Mouse (Mus musculus) CH12.LX (cell line): ENCODE data around the gene Mettl3. TPM values are rescaled to one million over a fixed set of nuclear protein-coding genes. Genes with fewer than 3 reads are reported as not detected.

ENCODE experiments used
- DNase-seq: peaks from one replicate; pipeline ENCODE4 v3.0.0-alpha.2; 2013; ENCODE audit errors: extremely low read depth
- H3K27ac ChIP-seq: 2 replicates; pipeline ENCODE4 v1.5.1; 2012; ENCODE audit warnings: low read depth, mild to moderate bottlenecking, control low read depth, moderate library complexity; ENCODE audit not compliant: insufficient read depth
- H3K27me3 ChIP-seq: replicated peaks from 2 replicates; pipeline ENCODE3; 2012; ENCODE audit warnings: inconsistent platforms
- H3K36me3 ChIP-seq, 2 experiments: replicated peaks in 1 of 2; 2 replicates each; pipeline versions ENCODE3 to v1.6.1; 2012; ENCODE audit warnings: inconsistent platforms in 1 of 2, low read length in 1 of 2, mild to moderate bottlenecking in 1 of 2, mixed read lengths in 1 of 2, moderate library complexity in 1 of 2; ENCODE audit not compliant: control insufficient read depth in 1 of 2, insufficient read depth in 1 of 2
- H3K4me1 ChIP-seq, 2 experiments: 2 replicates each; pipeline ENCODE4 v1.6.1; 2012; ENCODE audit warnings: inconsistent platforms in 1 of 2, moderate library complexity in 1 of 2; ENCODE audit not compliant: insufficient read depth in 2 of 2, control insufficient read depth in 1 of 2
- H3K4me2 ChIP-seq: 2 replicates; pipeline ENCODE4 v1.6.1; 2012; ENCODE audit warnings: low read depth, mild to moderate bottlenecking, control low read depth; ENCODE audit not compliant: poor library complexity, insufficient read depth, severe bottlenecking
- H3K4me3 ChIP-seq, 3 experiments: fragments of 150-350 bp in 1 of 3; sonication (generic) in 1 of 3; replicated peaks in 1 of 3; 2 replicates each; pipeline versions ENCODE3 to v1.5.1; 2011 to 2012; ENCODE audit warnings: low read depth in 2 of 3, low read length in 2 of 3, mild to moderate bottlenecking in 2 of 3, moderate library complexity in 2 of 3, control low read depth in 1 of 3, improper control_type of control experiment in 1 of 3, inconsistent platforms in 1 of 3, mixed read lengths in 1 of 3; ENCODE audit not compliant: poor library complexity in 1 of 3
- H3K79me2 ChIP-seq: replicated peaks from 2 replicates; pipeline ENCODE4 v1.6.1; 2012; ENCODE audit warnings: mild to moderate bottlenecking, moderate library complexity; ENCODE audit not compliant: control insufficient read depth, poor library complexity, insufficient read depth, severe bottlenecking; ENCODE audit errors: extremely low read depth
- H3K9ac ChIP-seq: 2 replicates; pipeline ENCODE4 v1.6.1; 2012; ENCODE audit warnings: low read depth, mild to moderate bottlenecking, control low read depth, moderate library complexity; ENCODE audit not compliant: insufficient read depth
- H3K9me3 ChIP-seq: replicated peaks from 2 replicates; pipeline ENCODE3; 2012; ENCODE audit warnings: low read length, inconsistent platforms, mixed read lengths
- BHLHE40 ChIP-seq: IDR thresholded peaks from 2 replicates; pipeline ENCODE4 v1.6.1; 2011; ENCODE audit warnings: mild to moderate bottlenecking, low read depth, low read length, improper control_type of control experiment
- CHD2 ChIP-seq: IDR thresholded peaks from 2 replicates; pipeline ENCODE4 v1.6.1; 2011; ENCODE audit warnings: low read length, improper control_type of control experiment
- ELF1 ChIP-seq: IDR thresholded peaks from 2 replicates; pipeline ENCODE4 v1.6.1; 2014; ENCODE audit warnings: low read depth, mild to moderate bottlenecking, inconsistent platforms, low read length, improper control_type of control experiment
- EP300 ChIP-seq: IDR thresholded peaks from 2 replicates; pipeline ENCODE4 v1.6.1; 2011; ENCODE audit warnings: low read length, improper control_type of control experiment
- ETS1 ChIP-seq: conservative IDR thresholded peaks from 2 replicates; pipeline ENCODE4 v1.6.1; 2012; ENCODE audit warnings: low read depth, mild to moderate bottlenecking, inconsistent platforms, low read length, improper control_type of control experiment, moderate library complexity
- GABPA ChIP-seq: IDR thresholded peaks from 2 replicates; pipeline ENCODE4 v1.6.1; 2012; ENCODE audit warnings: low read depth, low read length, improper control_type of control experiment, inconsistent platforms; ENCODE audit not compliant: insufficient replicate concordance
- HCFC1 ChIP-seq: IDR thresholded peaks from 2 replicates; pipeline ENCODE4 v1.6.1; 2012; ENCODE audit warnings: low read depth, mild to moderate bottlenecking, inconsistent platforms, low read length, improper control_type of control experiment
- JUN ChIP-seq: IDR thresholded peaks from 2 replicates; pipeline ENCODE4 v1.6.1; 2011; ENCODE audit warnings: low read depth, mild to moderate bottlenecking, low read length, improper control_type of control experiment, moderate library complexity; ENCODE audit not compliant: insufficient read depth
- JUND ChIP-seq: conservative IDR thresholded peaks from 2 replicates; pipeline ENCODE4 v1.6.1; 2011; ENCODE audit warnings: low read depth, low read length, improper control_type of control experiment
- MAZ ChIP-seq: IDR thresholded peaks from 2 replicates; pipeline ENCODE4 v1.6.1; 2012; ENCODE audit warnings: low read depth, mild to moderate bottlenecking, inconsistent platforms, low read length, improper control_type of control experiment, moderate library complexity
- MYC ChIP-seq: IDR thresholded peaks from 2 replicates; pipeline ENCODE4 v1.6.1; 2011; ENCODE audit warnings: low read depth, mild to moderate bottlenecking, improper control_type of control experiment, low read length
- NRF1 ChIP-seq: IDR thresholded peaks from 2 replicates; pipeline ENCODE4 v1.6.1; 2014; ENCODE audit warnings: low read depth, mild to moderate bottlenecking, inconsistent platforms, low read length, improper control_type of control experiment, moderate library complexity
- PAX5 ChIP-seq: IDR thresholded peaks from 2 replicates; pipeline ENCODE4 v1.6.1; 2012; ENCODE audit warnings: low read length, inconsistent platforms, mixed read lengths
- POLR2A ChIP-seq: IDR thresholded peaks from 2 replicates; pipeline ENCODE4 v1.6.1; 2011; ENCODE audit warnings: low read depth, mild to moderate bottlenecking, improper control_type of control experiment, low read length
- RCOR1 ChIP-seq: conservative IDR thresholded peaks from 2 replicates; pipeline ENCODE4 v1.6.1; 2012; ENCODE audit warnings: low read depth, mild to moderate bottlenecking, inconsistent platforms, low read length, improper control_type of control experiment
- SIN3A ChIP-seq: IDR thresholded peaks from 2 replicates; pipeline ENCODE4 v1.6.1; 2012; ENCODE audit warnings: low read length, improper control_type of control experiment, inconsistent platforms
- TBP ChIP-seq: conservative IDR thresholded peaks from 2 replicates; pipeline ENCODE4 v1.6.1; 2011; ENCODE audit warnings: low read depth, low read length, improper control_type of control experiment
- TCF12 ChIP-seq: IDR thresholded peaks from 2 replicates; pipeline ENCODE4 v1.6.1; 2014; ENCODE audit warnings: low read depth, mild to moderate bottlenecking, inconsistent platforms, low read length, improper control_type of control experiment
- USF2 ChIP-seq: conservative IDR thresholded peaks from 2 replicates; pipeline ENCODE4 v1.6.1; 2011; ENCODE audit warnings: low read depth, low read length, improper control_type of control experiment
- ZC3H11A ChIP-seq: IDR thresholded peaks from 2 replicates; pipeline ENCODE4 v1.6.1; 2012; ENCODE audit warnings: low read depth, mild to moderate bottlenecking, inconsistent platforms, low read length, improper control_type of control experiment
- ZKSCAN1 ChIP-seq: IDR thresholded peaks from 2 replicates; pipeline ENCODE4 v1.6.1; 2012; ENCODE audit warnings: low read depth, inconsistent platforms, low read length, improper control_type of control experiment, borderline replicate concordance
- ZMIZ1 ChIP-seq: IDR thresholded peaks from 2 replicates; pipeline ENCODE4 v1.6.1; 2012; ENCODE audit warnings: low read depth, mild to moderate bottlenecking, inconsistent platforms, low read length, improper control_type of control experiment
- ZNF384 ChIP-seq: IDR thresholded peaks from 2 replicates; pipeline ENCODE4 v1.6.1; 2012; ENCODE audit warnings: low read depth, low read length, improper control_type of control experiment, inconsistent platforms
- dilution Hi-C: fragments of 300-500 bp; cut with MboI; formaldehyde crosslinking; loops from 2 replicates; pipeline ENCODE4 v1.14.3; 2020; ENCODE audit warnings: low sequenced_read_pairs; ENCODE audit not compliant: extremely low pct_unique_long_range_greater_than_20kb, extremely low pct_ligation_motif_present
- in situ Hi-C: fragments of 300-500 bp; cut with MboI; formaldehyde crosslinking; loops from 3 replicates; pipeline ENCODE4 v1.14.3; 2019; ENCODE audit warnings: low sequenced_read_pairs, low pct_ligation_motif_present, low pct_unique_long_range_greater_than_20kb, mixed read lengths
- polyA plus RNA-seq: library from polyadenylated mRNA; unstranded; fragments of >175 nt; gene quantifications from 2 replicates; pipeline ENCODE4 v1.2.1, GENCODE M21; 2012; ENCODE audit warnings: low read depth; ENCODE audit not compliant: insufficient read length
- total RNA-seq, 2 experiments: library from RNA; depleted of rRNA; stranded (reverse); fragments of 300-350 nt in 1 of 2; fragments of >200 nt in 1 of 2; gene quantifications; 2 replicates each; pipeline ENCODE4 v1.2.3; 2012 to 2014

The Mettl3 gene
- total and polyA plus RNA-seq, 3 experiments, result 41.6 to 47.4 (median 47.0) TPM

- in situ Hi-C loops, result no loop called here
- peaks cover 2% of the 10 kb centered on the region for H3K9me3 ChIP-seq
- H3K9ac ChIP-seq, result 0 out of 2 replicates have a peak overlapping the region, but pooled peaks have one; percentile 18
- H3K79me2 ChIP-seq, result no peaks in the 10 kb centered on the region
- H3K27ac ChIP-seq, result no peak overlapping the region
- DNase-seq, result no peak
- dilution Hi-C loops, result no loop called here
- peaks cover 2 to 6% of the 10 kb centered on the region in 2 experiments; a peak in 2 of 4 replicates for H3K4me1 ChIP-seq
- 0 out of 2 replicates have a peak overlapping the region, but pooled peaks have one; percentile 7 for H3K4me2 ChIP-seq
- H3K4me3 ChIP-seq, result no peak overlapping the region
- H3K27me3 ChIP-seq, result no peaks in the 10 kb centered on the region
- H3K36me3 ChIP-seq, result peaks cover 0 to 3% of the 10 kb centered on the region in 2 experiments
- TF ChIP-seq JUN (no peak), ZC3H11A (no peak), ZKSCAN1 (no peak), GABPA (no peak), TCF12 (no peak), ETS1 (no peak), ZNF384 (no peak), TBP (no peak), ZMIZ1 (no peak), HCFC1 (no peak), SIN3A (no peak), JUND (no peak), POLR2A (no peak), BHLHE40 (no peak), PAX5 (no peak), NRF1 (no peak), USF2 (no peak), ELF1 (no peak), MAZ (no peak), EP300 (no peak)
Observed at GRCm38 (mm10) chr14:52315283-52315780, 10.4 kb upstream of the Mettl3 start.

DNA sequence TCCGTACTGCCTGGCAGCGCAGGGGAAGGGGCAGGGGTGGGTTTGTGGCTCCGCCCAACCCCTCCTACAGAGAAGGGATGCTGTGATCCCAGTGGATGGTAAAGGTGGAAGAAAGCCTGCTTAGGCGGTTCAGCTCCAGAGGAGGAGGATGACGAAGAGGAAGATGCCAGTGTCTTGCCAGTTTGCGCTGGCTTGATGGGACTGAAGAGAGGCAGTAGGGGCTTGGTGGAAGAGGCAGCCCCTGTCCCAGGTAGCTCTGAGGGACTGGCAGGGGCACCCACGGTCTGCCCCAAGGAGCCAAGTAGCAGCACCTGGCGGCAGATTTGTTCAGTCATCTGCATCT lies 9.9 kb upstream of the Mettl3 start:
- Histone ChIP-seq H3K9me3 (peaks cover 2% of the 10 kb centered on the region), H3K79me2 (no peaks in the 10 kb centered on the region), H3K4me1 (peaks cover 2 to 6% of the 10 kb centered on the region in 2 experiments; a peak in 2 of 4 replicates), H3K9ac (no peak overlapping the region), H3K27me3 (no peaks in the 10 kb centered on the region), H3K4me2 (no peak overlapping the region), H3K36me3 (peaks cover 0 to 4% of the 10 kb centered on the region in 2 experiments), H3K4me3 (no peak overlapping the region), H3K27ac (no peak overlapping the region)
- in situ Hi-C loops, result no loop called here
- dilution Hi-C loops, result no loop called here
- DNase-seq, result no peak
- TF ChIP-seq CHD2 (no peak), MYC (no peak), ETS1 (no peak), JUN (no peak), RCOR1 (no peak)
